Mouse (Mus musculus): Measurements from ENCODE around the gene Creg1. TPM values are rescaled to one million over a fixed set of nuclear protein-coding genes. Genes with fewer than 3 reads are reported as not detected.
A peak's percentile ranks its signal among the peaks of the same experiment; 100 is the strongest.
"Not testable (repeated sequence)": the region's sequence is repeated elsewhere in the genome, so short reads cannot be mapped to it uniquely, and the experiment has no call there.

Creg1 gene
- total RNA-seq, 2 experiments from 2014 or later = 27.6 to 29.7 TPM

GRCm38 (mm10) chr1:165748053-165748452, 15.5 kb upstream of the Creg1 start:
- DNase-seq (ENCODE audit: low spot score in 2 of 2) = no peak

GRCm38 (mm10) chr1:165751142-165751541, 12.4 kb upstream of the Creg1 start:
- DNase-seq (ENCODE audit: low spot score in 2 of 2) = no peak

- no peak for DNase-seq (ENCODE audit: low spot score in 2 of 2)
These were observed 11.7 kb upstream of the Creg1 start for GRCm38 (mm10) chr1:165751838-165752237.

GRCm38 (mm10) chr1:165754205-165754604, 9.3 kb upstream of the Creg1 start:
- no peak for DNase-seq (ENCODE audit: low spot score in 2 of 2)

- no peak for DNase-seq (ENCODE audit: low spot score in 2 of 2)
These were observed 8.4 kb upstream of the Creg1 start for GRCm38 (mm10) chr1:165755194-165755593.

- DNase-seq (ENCODE audit: low spot score in 2 of 2) = no peak
These were observed 1.8 kb upstream of the Creg1 start for GRCm38 (mm10) chr1:165761522-165762305.

GRCm38 (mm10) chr1:165762498-165762897, 1.0 kb upstream of the Creg1 start:
- not testable (repeated sequence) for DNase-seq (ENCODE audit: low spot score in 2 of 2)

- DNase-seq (ENCODE audit: low spot score in 2 of 2) = no peak
These were observed 472 bp upstream of the Creg1 start for GRCm38 (mm10) chr1:165762914-165763634.

GRCm38 (mm10) chr1:165764571-165764970, 1.0 kb downstream of the Creg1 start:
- DNase-seq (ENCODE audit: low spot score in 2 of 2) = no peak

- no peak for DNase-seq (ENCODE audit: low spot score in 2 of 2)
These were observed 1.5 kb downstream of the Creg1 start for GRCm38 (mm10) chr1:165765041-165765440.

GRCm38 (mm10) chr1:165765651-165766294, 2.2 kb downstream of the Creg1 start:
- DNase-seq (ENCODE audit: low spot score in 2 of 2) = no peak

GRCm38 (mm10) chr1:165766295-165766890, 2.8 kb downstream of the Creg1 start:
- no peak for DNase-seq (ENCODE audit: low spot score in 2 of 2)

- DNase-seq (ENCODE audit: low spot score in 2 of 2) = no peak
These were observed 5.5 kb downstream of the Creg1 start for GRCm38 (mm10) chr1:165768894-165769512.

GRCm38 (mm10) chr1:165770181-165770759, 6.7 kb downstream of the Creg1 start:
- no peak for DNase-seq (ENCODE audit: low spot score in 2 of 2)

GRCm38 (mm10) chr1:165771491-165771897, 7.9 kb downstream of the Creg1 start:
- peak; percentile 63 to 69 for DNase-seq (ENCODE audit: low spot score in 2 of 2)

GRCm38 (mm10) chr1:165771998-165772397, 8.5 kb downstream of the Creg1 start:
- DNase-seq (ENCODE audit: low spot score in 2 of 2) = no peak

GRCm38 (mm10) chr1:165775518-165776294, 12.2 kb downstream of the Creg1 start:
- peak; percentile 43 to 47 for DNase-seq (ENCODE audit: low spot score in 2 of 2)

GRCm38 (mm10) chr1:165779954-165780585, 16.5 kb downstream of the Creg1 start:
- no peak for DNase-seq (ENCODE audit: low spot score in 2 of 2)

GRCm38 (mm10) chr1:165780586-165781111, 17.1 kb downstream of the Creg1 start:
- no peak for DNase-seq (ENCODE audit: low spot score in 2 of 2)
